Mouse (Mus musculus) frontal cortex, postnatal 25 days (tissue): Measurements from ENCODE around the gene Rasgrf2.

ENCODE experiments used
- DNase-seq, 2 experiments: peaks; one replicate each; pipeline ENCODE4 v3.0.0; 2022; ENCODE audit warnings: low spot score in 2 of 2

Gene Rasgrf2

GRCm38 (mm10) chr13:92041584-92042563 is 89.6 kb downstream of the Rasgrf2 start:
- DNase-seq, result no peak

DNA sequence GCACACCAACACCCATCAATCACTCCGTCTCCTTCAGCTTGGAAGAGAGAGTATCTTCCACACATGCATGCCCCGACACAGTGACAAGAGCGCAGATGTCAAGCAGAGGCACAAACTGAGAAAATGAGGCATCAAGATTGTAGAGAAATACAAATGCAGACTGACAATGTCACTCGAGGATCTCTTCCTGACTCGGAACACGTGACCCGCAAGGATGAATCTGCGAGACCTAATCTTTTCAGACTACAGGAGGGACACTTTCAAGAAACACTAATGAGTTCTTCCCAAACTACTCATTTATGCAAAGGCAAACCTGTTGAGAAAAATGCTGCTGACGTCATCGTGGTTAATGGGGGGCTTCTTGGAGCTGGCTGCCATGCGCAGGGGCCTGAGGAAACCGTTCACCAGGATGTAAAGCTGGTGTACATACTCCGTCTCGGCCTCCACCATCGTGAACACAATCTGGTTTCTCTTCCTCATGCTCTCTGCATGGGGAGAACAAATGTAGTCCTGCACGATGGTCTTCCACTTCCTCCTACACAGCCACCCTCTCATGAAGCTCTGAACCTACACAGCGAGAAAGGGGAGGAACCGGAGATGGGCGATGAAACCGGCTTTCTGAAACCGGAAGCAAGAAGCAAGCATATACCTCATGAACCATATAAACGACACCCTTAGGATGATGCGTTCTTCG is 100.9 kb downstream of the Rasgrf2 start:
- DNase-seq, result no peak

- no peak for DNase-seq
Measured at GRCm38 (mm10) chr13:92029666-92030065, 101.8 kb downstream of the Rasgrf2 start.

DNA sequence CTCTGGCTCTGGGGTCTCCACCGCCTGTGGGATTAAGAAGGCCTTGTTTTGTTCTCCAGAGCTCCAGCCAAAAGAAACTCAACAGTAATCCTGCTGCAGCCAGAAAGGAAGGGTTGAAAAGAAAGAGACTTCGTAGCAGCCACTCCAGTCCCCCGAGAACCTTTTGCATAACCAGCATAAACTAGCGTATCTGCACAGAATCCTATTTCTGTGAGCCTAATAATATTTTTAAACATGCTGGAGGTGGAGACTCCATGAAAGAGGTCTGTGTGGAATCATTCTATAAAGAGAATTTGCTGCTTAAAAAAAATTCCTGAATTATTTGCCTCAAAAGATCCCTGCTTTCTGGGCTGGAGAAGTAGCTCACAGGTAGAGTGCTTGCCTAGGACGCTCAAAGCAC is 103.5 kb downstream of the Rasgrf2 start:
- DNase-seq, result no peak

DNA sequence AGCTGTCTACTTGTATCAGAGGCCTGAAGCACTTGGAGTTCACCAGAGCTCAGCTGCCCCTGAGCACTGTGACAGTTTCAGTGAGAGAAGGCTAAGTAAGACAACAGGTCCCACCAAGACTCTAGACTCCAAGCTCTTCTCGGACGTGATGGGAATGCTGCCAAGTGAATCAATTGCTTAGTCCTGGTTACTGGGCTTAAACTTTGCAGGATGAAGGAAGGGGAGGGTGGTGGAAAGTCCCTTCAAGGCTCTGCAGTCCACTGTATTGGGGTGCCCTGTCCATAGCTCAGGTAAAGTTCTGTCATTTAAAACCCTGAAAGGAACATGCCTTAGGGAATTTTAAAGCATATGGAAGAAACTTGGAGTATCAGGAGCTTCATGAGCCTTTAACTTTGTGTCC is 104.8 kb downstream of the Rasgrf2 start:
- DNase-seq, result no peak

- no peak for DNase-seq
Measured at GRCm38 (mm10) chr13:92025124-92025523, 106.3 kb downstream of the Rasgrf2 start.

- DNase-seq, result no peak
Measured at GRCm38 (mm10) chr13:92022202-92022601, 109.3 kb downstream of the Rasgrf2 start.

DNA sequence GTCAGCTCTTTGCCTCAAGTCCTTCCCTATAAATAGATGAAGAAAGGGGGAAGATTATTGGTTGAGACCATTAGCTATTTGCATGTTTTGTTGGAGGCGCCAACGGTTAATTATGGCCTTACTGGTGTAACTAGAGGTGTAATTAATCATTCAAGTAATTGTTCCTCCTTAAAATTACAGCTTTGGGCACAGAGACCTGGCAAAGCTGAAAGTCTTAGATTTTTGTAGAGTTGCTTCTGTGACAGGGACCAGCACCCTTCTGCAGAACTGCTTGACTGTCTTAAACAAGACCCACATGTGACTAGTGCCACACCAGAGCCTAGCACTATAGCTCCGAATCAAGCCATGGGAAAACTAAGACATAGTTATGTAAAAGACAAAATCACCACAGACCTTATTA is 134.5 kb downstream of the Rasgrf2 start:
- no peak for DNase-seq

- DNase-seq, result no peak
Measured at GRCm38 (mm10) chr13:91991412-91991811, 140.0 kb downstream of the Rasgrf2 start.

- no peak for DNase-seq
Measured at GRCm38 (mm10) chr13:91990709-91991284, 140.7 kb downstream of the Rasgrf2 start.

DNA sequence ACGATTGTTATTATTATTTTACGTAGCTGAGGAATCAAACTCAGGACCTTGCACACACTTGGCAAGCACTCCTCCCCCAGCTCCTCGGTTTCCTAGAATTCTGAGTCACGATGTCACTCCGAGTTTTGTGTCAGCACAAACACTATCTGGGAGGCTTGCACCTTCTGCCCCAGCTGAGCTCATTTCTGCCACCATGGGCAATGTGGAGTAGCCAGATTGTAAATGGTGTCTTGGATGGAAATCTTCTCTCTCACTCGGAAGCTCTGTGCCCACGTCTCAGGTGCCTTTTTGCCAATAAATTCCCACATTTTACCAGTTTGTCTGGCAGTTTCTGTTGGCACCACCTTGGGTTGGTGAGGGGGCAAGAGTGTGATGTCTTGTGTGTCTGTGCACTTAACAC is 143.1 kb downstream of the Rasgrf2 start:
- DNase-seq, result no peak

DNA sequence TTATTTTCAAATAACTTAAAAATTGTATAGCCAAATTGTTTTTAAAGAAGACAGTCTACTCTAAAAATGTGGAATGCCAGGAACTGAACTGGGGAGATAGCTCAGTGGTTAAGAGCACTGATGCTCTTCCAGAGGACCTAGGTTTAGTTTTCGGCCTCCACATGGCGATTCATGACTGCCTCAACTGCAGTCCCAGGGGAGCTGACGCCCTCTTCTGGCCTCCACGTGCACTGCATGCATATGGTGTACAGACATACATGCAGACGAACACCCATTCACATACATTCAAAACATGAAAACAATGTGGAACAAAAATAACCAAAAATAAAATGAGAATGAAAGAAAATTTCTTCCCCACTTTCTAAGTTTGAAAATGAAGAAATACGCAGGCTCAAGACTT is 144.5 kb downstream of the Rasgrf2 start:
- no peak for DNase-seq

DNA sequence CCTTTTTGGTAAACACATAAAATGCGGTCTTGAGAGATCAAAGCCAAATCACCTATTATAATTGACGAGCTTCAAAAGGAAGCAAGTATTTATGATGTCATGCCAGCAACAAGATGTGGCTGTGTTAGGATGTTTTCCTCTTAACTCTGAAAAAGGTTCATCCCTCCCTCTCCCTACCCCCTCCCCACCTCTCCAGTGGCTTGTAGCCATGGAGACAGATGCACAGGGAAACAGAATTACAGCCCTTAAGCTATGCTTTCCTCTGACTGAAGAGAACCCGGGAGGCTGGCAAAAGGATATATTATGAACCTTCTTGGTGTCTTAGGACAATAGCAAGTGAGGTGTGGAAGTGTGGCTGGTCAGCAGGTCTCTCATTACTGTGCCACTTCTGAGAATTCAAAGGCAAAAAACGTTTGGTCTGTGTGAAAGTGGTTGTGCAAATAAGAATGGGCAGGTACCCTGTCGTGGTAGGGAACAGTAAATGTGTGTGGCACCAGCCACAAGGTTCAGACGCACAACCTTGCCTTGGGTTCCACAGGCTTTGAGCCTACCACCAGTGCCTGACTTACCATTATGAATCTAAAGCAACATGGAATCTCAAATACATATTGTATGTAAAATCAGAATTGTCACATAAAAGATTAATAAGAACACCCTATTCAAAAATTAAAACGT is 145.4 kb downstream of the Rasgrf2 start:
- no peak for DNase-seq

GRCm38 (mm10) chr13:91985019-91985418 is 146.4 kb downstream of the Rasgrf2 start:
- DNase-seq, result no peak

DNA sequence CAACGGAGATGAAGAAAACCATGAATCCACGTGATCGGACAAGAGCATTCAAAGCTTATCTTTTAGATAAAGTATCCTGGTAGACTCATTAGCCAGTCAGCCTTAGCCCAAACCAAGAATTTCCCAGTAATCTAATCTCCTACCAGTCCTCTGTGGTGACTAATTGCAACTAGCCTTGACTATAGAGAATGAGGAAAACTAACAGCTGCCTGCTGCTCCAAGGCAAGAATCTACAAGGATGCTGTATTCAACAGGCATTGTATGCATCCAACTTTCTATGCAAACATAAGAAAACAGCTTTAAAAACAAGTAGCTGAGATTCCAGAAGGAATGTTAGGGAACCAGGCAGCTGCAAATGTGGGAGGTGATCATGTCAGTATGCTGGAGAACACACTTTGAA is 149.4 kb downstream of the Rasgrf2 start:
- DNase-seq, result no peak

DNA sequence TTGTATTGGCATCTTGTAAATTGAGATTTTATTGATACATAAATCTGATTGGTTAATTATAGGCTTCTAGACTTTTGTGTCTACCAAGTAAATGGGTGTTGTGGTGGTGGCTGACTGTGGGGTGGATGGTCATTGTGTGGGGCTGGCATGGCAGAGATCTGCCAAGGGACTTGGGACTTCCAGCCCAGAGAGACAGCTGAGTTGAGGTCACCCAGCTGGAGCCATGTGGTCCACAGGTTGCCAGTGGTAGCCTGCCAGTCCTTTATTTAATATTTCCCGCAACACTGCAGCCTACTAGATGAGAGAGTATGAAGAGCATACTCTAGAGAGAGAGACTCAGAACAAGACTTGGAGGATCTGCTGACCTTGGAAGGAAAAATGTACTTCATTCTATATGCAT is 150.0 kb downstream of the Rasgrf2 start:
- no peak for DNase-seq

DNA sequence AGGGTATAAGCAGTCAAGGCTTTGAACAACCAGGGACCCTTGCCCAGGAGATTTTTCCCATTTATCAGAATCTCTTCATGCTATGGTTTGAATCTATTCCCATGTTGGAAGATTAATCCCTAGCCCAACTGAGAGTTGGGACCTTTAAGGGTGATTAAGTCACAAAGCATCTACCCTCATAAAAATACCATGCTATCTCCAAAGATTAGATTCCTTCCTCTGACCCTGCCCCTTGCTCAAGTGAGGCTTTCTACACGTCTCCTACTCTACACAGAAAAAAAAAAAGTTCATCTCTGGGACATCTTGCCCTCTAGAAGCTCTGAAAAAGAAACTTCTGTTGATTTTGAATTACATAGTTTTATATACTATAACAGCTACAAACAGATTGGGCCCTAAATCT is 154.5 kb downstream of the Rasgrf2 start:
- no peak for DNase-seq

DNA sequence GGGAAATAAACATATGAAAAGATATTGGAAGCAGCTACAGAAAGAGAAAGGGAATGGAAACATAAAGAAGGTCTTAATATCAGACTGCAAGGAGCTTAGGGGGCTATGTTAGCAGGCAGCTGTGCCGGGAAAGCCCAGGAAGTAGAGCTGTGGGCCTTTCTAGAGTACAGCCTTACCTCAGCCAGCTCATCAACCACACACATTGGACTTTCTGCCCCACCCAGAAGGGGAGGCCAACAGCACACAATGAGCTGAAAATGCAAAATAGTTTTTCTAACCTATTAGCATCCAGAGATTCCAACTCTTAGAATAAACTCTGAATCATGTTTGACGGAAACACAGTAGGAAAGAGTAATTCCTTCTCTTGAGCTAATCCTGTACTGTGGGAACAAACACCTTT is 154.9 kb downstream of the Rasgrf2 start:
- no peak for DNase-seq

DNA sequence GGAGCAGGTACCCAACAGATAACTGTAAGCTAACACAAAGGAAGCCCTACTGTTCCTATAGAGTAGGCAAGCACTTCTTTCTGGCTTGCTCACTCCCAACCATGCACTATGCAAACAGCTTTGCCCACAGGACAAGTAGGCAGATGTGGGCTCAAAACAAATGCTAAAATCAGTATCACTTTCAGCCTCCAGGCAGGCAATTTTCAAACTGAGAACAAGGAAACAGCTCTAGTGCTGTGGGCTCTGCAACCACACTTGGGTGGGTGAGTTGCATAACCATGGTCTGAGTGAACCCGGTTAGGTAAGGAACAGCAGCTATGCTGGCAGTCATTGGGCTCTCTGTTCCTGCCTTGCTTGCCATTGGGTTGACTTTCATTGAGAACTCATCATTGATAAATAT is 157.3 kb downstream of the Rasgrf2 start:
- peak in 1 of 2 experiments; percentile 25 for DNase-seq

- no peak for DNase-seq
Measured at GRCm38 (mm10) chr13:91971246-91971645, 160.2 kb downstream of the Rasgrf2 start.

DNA sequence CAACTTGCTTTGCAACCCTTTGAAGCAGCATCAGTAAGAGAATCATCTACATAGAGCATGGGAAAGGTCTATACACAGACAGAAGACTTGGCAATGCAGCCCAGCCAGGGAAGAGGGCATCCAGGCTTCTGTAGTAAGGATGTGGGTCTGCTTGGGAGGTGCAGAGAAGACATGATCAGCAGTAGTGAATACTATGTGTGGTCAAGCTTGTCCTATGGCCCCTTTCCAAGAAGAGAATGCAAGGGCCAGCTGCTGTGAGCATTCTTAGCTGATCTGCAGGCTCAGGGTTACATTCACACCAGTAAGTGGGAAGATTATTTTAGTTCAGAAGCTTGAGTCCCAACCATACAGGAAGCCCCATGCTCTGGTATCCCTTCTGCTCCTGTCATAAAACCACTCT is 175.0 kb downstream of the Rasgrf2 start:
- DNase-seq, result no peak

GRCm38 (mm10) chr13:91955646-91956045 is 175.8 kb downstream of the Rasgrf2 start:
- no peak for DNase-seq
